Mouse (Mus musculus) cortical plate, adult 2 months (tissue): ENCODE measurements around the gene Sp1. TPM values are rescaled to one million over a fixed set of nuclear protein-coding genes. Genes with fewer than 3 reads are reported as not detected.

ENCODE experiments used
- H3K27ac ChIP-seq: fragments of 200-500 bp; 2 replicates; pipeline ENCODE4 v1.5.1; 2012; ENCODE audit warnings: low read length, control low read depth, inconsistent platforms; ENCODE audit not compliant: insufficient read depth
- H3K4me1 ChIP-seq: fragments of 200-500 bp; 2 replicates; pipeline ENCODE4 v1.6.1; 2011; ENCODE audit warnings: low read length; ENCODE audit not compliant: control insufficient read depth, insufficient read depth
- H3K4me3 ChIP-seq: fragments of 200-500 bp; 2 replicates; pipeline ENCODE4 v1.5.1; 2011; ENCODE audit warnings: mild to moderate bottlenecking, low read length, control low read depth; ENCODE audit not compliant: insufficient read depth
- CTCF ChIP-seq: fragments of 200-500 bp; IDR thresholded peaks from 2 replicates; pipeline ENCODE4 v1.5.1; 2011; ENCODE audit warnings: mild to moderate bottlenecking, control low read depth, low read length; ENCODE audit not compliant: insufficient read depth; ENCODE audit errors: extremely low read depth
- POLR2A ChIP-seq: fragments of 200-500 bp; IDR thresholded peaks from 2 replicates; pipeline ENCODE4 v1.6.1; 2011; ENCODE audit warnings: mild to moderate bottlenecking, low read length, control low read depth; ENCODE audit not compliant: insufficient read depth; ENCODE audit errors: extremely low read depth
- polyA plus RNA-seq: library from polyadenylated mRNA; depleted of rRNA; stranded (reverse); fragments of >200 nt; gene quantifications from 2 replicates; pipeline ENCODE4 v1.2.3, GENCODE M21; 2012

Gene Sp1
- polyA plus RNA-seq, 1 experiment: 10.5 TPM

GRCm38 (mm10) chr15:102398629-102399028 lies 7.3 kb upstream of the Sp1 start:
- TF ChIP-seq CTCF (no peak), POLR2A (no peak)
- no peaks in the 10 kb centered on the region for H3K4me1 ChIP-seq
- no peak overlapping the region for H3K27ac ChIP-seq
- no peak overlapping the region for H3K4me3 ChIP-seq

DNA sequence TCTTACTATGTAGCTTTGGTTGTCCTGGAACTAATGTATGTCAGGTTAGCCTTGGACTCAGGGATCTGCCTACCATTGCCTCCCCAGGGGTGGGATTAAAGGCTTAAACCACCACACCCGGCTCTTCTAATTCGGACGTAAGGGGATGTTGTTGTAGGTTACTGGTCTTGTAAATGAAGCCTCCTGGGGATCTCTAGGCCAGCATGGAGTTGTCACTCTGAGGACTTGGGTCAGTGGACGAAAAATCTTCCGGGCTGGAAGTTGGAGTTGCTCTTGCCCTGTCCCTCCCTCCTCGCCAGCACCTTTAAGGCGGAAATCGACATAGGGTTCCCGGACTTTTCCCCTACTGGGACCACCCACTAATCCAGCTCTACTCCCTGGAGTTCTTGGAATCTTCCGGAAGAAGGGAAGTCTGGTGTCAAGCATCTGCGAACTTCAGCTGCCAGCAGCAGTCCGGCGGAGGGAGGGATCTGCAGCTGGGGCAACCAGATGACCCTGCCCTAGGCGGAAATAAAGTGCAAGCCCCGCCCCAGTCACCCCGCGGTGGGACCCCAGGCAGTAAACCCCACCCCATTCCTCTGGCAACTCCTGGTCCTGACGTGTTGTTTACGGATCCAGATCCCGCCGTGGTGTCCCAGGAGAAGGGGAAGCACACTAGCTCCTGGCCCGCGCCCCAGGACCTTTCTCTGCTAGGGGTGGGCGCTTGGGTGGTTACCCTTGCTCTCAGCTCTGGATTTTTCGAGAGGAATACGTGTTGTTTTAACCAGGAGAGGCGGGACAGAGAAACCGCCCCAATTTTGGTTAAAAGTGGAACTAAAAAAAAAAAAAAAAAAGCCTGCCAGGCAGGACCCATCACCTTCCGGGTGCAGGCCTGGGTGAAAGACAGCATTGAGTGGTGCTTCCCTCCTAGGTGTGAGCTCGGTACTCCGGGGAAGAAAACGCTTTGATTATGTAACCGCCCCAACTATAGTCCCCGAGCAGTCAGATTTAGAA lies 6.4 kb upstream of the Sp1 start:
- TF ChIP-seq CTCF (no peak), POLR2A (peak; percentile 56; the same call in 1 of the 2 replicates)
- H3K27ac ChIP-seq: peak overlapping the region; percentile 26

GRCm38 (mm10) chr15:102400476-102401045 lies 5.4 kb upstream of the Sp1 start:
- Histone ChIP-seq H3K4me3 (no peak overlapping the region), H3K27ac (no peak overlapping the region; the same call in 1 of the 2 replicates), H3K4me1 (no peaks in the 10 kb centered on the region; the same call in 1 of the 2 replicates)
- TF ChIP-seq POLR2A (no peak), CTCF (no peak)

More for the DNA sequence above, 6.4 kb upstream of the Sp1 start:
- peak overlapping the region; percentile 52 for H3K4me3 ChIP-seq
- H3K4me1 ChIP-seq: no peaks in the 10 kb centered on the region; the same call in 1 of the 2 replicates

DNA sequence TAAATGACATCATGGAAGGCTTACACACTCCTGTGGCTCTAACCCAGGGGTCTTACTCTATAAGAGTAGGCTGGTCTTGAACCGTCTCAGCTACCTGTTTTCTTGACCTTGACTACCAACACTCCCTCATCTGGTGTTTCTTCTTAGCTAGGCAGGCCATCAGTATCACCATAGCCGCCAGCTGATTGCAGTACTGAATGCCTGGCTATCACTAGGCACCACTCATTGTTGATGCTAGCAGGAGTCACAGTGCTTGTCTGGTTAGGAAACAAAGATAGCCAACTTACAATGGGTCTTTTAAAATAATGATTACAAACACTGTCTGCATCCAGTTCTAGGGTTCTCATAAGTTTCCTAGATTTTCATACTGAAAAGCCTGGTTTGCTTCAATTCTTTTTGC lies 4.7 kb upstream of the Sp1 start:
- H3K4me1 ChIP-seq: no peaks in the 10 kb centered on the region; the same call in 1 of the 2 replicates
- no peak overlapping the region for H3K4me3 ChIP-seq
- H3K27ac ChIP-seq: no peak overlapping the region
- no peak for TF ChIP-seq CTCF

DNA sequence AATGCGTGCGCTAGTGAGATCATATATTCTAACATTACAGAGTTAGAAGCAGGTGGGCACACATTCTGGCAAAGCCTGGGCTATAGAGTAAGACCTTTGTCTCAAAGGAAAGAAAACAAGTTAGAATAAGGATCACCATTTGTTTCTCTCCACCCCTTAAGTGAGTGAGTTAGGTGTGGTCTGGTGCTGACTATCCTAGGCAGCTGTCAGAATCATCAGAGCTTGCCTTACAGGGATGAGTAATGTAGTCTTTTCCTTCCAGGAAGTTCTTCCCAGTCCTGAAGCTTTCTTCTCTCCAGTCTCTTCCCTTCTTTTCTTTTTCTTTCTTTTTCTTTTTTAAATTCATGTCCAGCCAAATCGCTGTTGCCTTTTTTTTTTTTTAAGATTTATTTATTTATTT lies 3.7 kb upstream of the Sp1 start:
- Histone ChIP-seq H3K4me3 (no peak overlapping the region), H3K27ac (no peak overlapping the region), H3K4me1 (no peaks in the 10 kb centered on the region; the same call in 1 of the 2 replicates)
- TF ChIP-seq CTCF: no peak
- no peak for TF ChIP-seq POLR2A

DNA sequence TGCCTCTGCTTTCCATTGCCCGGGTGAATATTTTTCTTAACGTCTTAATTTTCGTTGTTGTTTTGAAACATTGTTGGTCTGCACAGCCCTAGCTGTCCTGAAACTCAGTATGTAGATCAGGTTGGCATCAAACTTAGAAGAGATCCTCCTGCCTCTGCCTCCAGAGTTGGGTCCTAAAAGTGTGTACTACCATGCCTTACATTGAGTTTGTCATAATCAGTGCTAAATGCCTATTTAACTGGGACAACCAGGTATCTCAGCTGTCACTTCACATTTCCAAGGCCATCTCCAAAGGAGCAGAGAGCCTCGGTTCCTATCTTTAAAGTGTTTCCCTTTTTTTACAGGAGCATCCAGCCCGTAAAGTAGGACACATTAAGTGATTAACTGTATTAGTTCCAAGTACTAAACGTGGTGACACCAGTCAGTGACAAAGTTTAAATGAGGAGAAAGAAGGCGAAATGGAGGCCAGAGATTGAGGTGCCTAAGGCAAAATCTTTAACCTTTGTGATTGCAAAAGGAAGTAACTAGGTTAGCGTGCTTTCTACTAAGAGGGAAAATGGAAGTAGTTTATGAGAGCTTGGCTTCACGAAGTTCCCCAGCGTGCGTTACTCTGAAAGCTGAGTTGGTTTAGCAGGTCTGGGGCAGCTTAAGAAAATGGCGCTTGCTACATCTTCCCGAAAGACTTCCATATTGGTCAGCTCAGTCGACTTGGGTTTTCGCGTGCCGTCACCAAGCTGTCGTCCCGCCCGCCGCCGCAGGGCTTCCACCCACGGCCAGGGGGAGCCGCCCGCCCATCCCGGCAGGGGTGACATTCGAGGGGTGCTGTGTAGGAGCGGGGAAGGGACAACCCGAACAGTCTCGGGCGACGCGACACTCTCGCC lies 1.1 kb upstream of the Sp1 start:
- peaks cover 6% of the 10 kb centered on the region for H3K4me1 ChIP-seq
- peak overlapping the region; percentile 97 for H3K27ac ChIP-seq
- peak overlapping the region; percentile 43 for H3K4me3 ChIP-seq
- TF ChIP-seq CTCF: no peak
- no peak for TF ChIP-seq POLR2A

GRCm38 (mm10) chr15:102406196-102406911 lies 411 bp downstream of the Sp1 start:
- H3K4me1 ChIP-seq: peaks cover 6% of the 10 kb centered on the region
- H3K27ac ChIP-seq: no peak overlapping the region
- peak overlapping the region; percentile 31 for H3K4me3 ChIP-seq
- TF ChIP-seq POLR2A: peak; percentile 56; the same call in 1 of the 2 replicates
- no peak for TF ChIP-seq CTCF

DNA sequence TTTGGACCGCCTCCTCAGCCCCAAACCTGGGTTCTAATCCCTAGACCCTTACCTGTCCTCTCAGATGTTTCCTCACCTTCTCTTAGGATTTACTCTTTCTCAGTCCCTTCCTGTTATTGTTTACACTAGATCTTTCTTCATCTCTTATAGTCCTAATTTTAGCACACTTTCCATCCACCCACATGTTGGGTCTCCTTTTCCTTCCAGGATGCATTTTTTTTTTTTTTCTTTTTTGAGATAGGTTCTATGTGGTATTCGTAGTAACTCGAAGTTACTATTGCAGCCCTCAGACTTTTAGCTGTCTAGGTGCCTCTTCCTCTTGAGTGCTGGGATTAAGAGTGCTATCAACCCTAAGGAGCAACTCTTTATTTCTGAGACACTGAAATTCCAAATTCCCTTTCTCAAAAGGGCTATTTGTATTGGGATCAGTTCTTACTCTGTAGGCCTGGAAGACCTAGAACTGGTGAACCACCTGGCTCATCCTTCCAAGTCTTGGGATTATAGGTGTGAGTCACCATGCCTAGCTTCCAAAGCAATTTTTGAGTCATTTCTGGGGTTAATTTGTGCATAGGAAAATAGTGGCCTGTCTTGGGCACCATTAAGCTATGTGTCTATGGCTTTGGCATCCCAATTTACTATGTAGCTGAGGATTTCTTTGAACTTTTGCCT lies 1.1 kb downstream of the Sp1 start:
- Histone ChIP-seq H3K4me1 (peaks cover 6% of the 10 kb centered on the region), H3K27ac (no peak overlapping the region), H3K4me3 (peak overlapping the region; percentile 31)
- TF ChIP-seq CTCF (no peak), POLR2A (no peak)
